Mouse (Mus musculus) limb, embryonic 14.5 days (tissue): ENCODE data around the gene Ppfia1. TPM values are rescaled to one million over a fixed set of nuclear protein-coding genes. Genes with fewer than 3 reads are reported as not detected.
A peak's percentile ranks its signal among the peaks of the same experiment; 100 is the strongest.

Experiments
- ATAC-seq: fragments of 200-750 bp; cut with Nextera tagmentation; 2 replicates; pipeline ENCODE4 v1.8.0; 2017; ENCODE audit warnings: low read depth, moderate number of reproducible peaks, moderate TSS enrichment; ENCODE audit not compliant: low FRiP score
- DNase-seq: peaks from one replicate; pipeline ENCODE4 v3.0.0-alpha.2; 2015; ENCODE audit warnings: low spot score
- H3K27ac ChIP-seq: fragments of 300-500 bp; sonication (generic); replicated peaks from 2 replicates; pipeline ENCODE4 v1.5.1; 2014; ENCODE audit warnings: low read depth, mild to moderate bottlenecking, low read length, moderate library complexity, mixed read lengths
- H3K27me3 ChIP-seq: fragments of 300-500 bp; sonication (generic); 2 replicates; pipeline ENCODE4 v1.6.1; 2014; ENCODE audit warnings: low read length, mixed read lengths; ENCODE audit not compliant: control insufficient read depth, insufficient read depth
- H3K36me3 ChIP-seq: fragments of 300-500 bp; sonication (generic); 2 replicates; pipeline ENCODE4 v1.6.1; 2014; ENCODE audit warnings: mild to moderate bottlenecking, low read length, moderate library complexity, mixed read lengths; ENCODE audit not compliant: control insufficient read depth, insufficient read depth
- H3K4me1 ChIP-seq: fragments of 300-500 bp; sonication (generic); 2 replicates; pipeline ENCODE4 v1.6.1; 2014; ENCODE audit warnings: antibody characterized with exemption, low read length, mixed read lengths; ENCODE audit not compliant: control insufficient read depth, insufficient read depth
- H3K4me2 ChIP-seq: fragments of 300-500 bp; sonication (generic); replicated peaks from 2 replicates; pipeline ENCODE4 v1.6.1; 2014; ENCODE audit warnings: low read depth, mild to moderate bottlenecking, low read length, moderate library complexity; ENCODE audit not compliant: severe bottlenecking
- H3K4me3 ChIP-seq: fragments of 300-500 bp; sonication (generic); replicated peaks from 2 replicates; pipeline ENCODE4 v1.5.1; 2014; ENCODE audit warnings: low read length
- H3K9ac ChIP-seq: fragments of 300-500 bp; sonication (generic); 2 replicates; pipeline ENCODE4 v1.6.1; 2014; ENCODE audit warnings: mild to moderate bottlenecking, low read depth, low read length, moderate library complexity; ENCODE audit not compliant: severe bottlenecking
- H3K9me3 ChIP-seq: fragments of 300-500 bp; sonication (generic); 2 replicates; pipeline ENCODE4 v1.6.1; 2016; ENCODE audit warnings: low read length; ENCODE audit not compliant: control insufficient read depth
- POLR2A ChIP-seq: fragments of 200-500 bp; IDR thresholded peaks from 2 replicates; pipeline ENCODE4 v1.8.0; 2012; ENCODE audit warnings: inconsistent platforms, mild to moderate bottlenecking, moderate library complexity, borderline replicate concordance; ENCODE audit not compliant: insufficient read depth, insufficient read length; ENCODE audit errors: extremely low read depth
- WGBS: fragments of 180-500 bp; shearing (Covaris S2); extraction: QIAGEN DNeasy Blood & Tissue Kit; methylation state at CpG from one replicate; pipeline ENCODE4 v1.1.7; 2014; 5-methylcytosine and 5-hydroxymethylcytosine counted together
- polyA plus RNA-seq, 2 experiments: library from polyadenylated mRNA; depleted of rRNA in 1 of 2; stranded (reverse) in 1 of 2; unstranded in 1 of 2; fragments of >200 nt; fragmentation: Nextera tagmentation in 1 of 2; extraction: Ambion mirVana in 1 of 2; gene quantifications; 2 replicates each; pipeline versions ENCODE4 v1.2.1 to v1.2.3; 2012 to 2014

Gene Ppfia1
- polyA plus RNA-seq, 2 experiments: 42.0 to 58.1 TPM

DNA sequence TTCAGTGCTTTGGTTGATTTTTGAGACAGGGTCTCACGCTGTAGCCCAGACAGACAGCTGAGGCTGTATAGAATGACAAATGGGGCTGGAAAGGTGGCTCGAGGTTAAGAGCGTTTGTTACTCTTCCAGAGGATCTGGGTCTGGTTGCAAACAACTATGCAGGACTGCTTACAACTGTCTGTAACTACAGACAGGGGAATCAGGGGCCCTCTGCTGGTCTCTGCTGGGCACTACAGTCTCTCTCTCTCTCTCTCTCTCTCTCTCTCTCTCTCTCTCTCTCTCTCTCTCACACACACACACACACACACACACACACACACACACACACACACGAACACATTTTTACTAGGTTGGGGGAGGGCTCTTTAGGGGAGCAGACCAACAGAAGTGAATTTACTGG, 30.1 kb upstream of the Ppfia1 start:
- 2% methylated on average over 4 of the region's 4 CpGs for WGBS
- Histone ChIP-seq H3K9ac (no peak overlapping the region), H3K4me3 (no peak overlapping the region), H3K4me2 (no peak overlapping the region), H3K27ac (no peak overlapping the region), H3K9me3 (no peaks in the 10 kb centered on the region), H3K27me3 (no peaks in the 10 kb centered on the region), H3K36me3 (peaks cover 15% of the 10 kb centered on the region; the same call in 1 of the 2 replicates), H3K4me1 (peaks cover 13% of the 10 kb centered on the region)
- DNase-seq: peak; percentile 84
- ATAC-seq: no peak
- no peak for TF ChIP-seq POLR2A

DNA sequence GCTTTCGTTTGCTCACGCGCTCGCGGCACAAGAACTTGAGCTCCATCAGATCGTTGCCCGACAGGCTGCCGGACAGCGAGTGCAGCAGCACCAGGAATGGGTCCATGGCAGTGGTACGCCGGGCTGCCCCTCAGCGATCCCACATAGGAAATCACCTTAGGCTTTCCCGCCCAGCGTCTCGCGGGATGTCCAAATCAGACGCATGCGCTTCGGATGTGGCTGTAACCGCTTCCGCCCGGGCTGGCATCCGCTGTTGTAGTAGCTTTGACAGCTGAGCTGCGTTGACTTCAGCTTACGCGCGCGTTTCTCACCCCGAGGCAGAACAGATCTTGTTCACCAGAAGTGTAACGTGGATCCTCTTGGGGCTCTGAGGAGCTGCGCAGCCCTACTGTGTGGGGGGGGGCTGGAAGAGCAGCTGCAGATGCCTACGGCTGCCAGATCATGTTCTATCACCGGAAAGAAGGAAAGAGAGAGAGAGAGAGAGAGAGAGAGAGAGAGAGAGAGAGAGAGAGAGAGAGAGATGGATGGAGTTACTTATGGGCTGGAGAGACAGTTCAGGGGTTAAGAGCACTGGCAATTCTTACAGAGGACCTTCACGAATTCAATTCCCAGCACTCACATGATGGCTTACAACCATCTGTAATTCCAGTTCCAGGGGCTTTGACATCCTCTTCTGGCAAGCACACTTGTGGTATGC, 28.9 kb upstream of the Ppfia1 start, which contains the start of gene Fadd:
Gene Fadd (minus strand): TSS at position 180 of the 697 bp plus-strand sequence.
- Histone ChIP-seq H3K27ac (peak within 1 kb of the TSS; percentile 81), H3K9ac (peak within 1 kb of the TSS; percentile 80), H3K9me3 (no peaks in the 10 kb centered on the region), H3K4me1 (peaks cover 13% of the 10 kb centered on the region), H3K4me2 (peak within 1 kb of the TSS; percentile 76), H3K27me3 (no peaks in the 10 kb centered on the region), H3K36me3 (peaks cover 15% of the 10 kb centered on the region; the same call in 1 of the 2 replicates), H3K4me3 (peak within 1 kb of the TSS; percentile 91)
- DNase-seq: peak; percentile 94
- TF ChIP-seq POLR2A: 0 out of 2 replicates have a peak, but pooled peaks have one; percentile 4
- peak; percentile 89 for ATAC-seq
- 2% methylated on average over 34 of the region's 34 CpGs for WGBS

DNA sequence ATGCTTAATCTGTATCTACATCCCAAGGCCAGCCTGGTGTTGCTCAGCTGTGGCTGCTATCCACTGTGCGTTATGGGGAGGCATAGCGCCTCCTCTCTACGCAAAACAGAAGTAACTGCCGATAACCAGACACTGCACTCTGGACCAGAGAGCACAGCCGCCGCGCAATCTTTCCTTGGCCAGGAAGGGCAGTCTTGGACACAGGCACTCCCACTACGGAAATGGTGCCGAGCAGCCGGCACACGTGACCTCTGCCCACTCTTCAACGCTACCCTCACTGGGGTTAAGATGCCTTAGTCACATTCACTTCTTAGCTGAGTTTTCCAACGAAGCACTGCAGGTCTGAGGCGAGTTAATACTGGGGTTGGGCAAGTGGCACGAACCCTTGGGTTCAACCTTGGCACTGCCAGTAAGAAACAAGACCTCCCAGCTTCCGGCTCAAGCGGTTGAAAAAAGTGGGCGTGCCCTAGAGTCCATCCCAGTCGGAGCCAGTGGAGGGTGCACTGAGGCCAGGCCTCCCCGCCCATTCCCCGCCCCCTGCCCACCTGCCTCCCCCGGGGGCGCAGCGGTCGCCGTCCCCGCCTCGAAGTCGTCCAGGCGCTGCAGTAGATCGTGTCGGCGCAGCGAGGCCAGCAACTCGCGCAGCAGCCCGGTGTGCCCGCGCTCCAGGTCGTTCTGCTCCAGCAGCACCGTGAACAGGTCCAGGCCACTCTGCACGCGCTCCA, 28.2 kb upstream of the Ppfia1 start:
- Histone ChIP-seq H3K36me3 (peaks cover 15% of the 10 kb centered on the region; the same call in 1 of the 2 replicates), H3K27me3 (no peaks in the 10 kb centered on the region), H3K4me2 (peak overlapping the region; percentile 76), H3K4me3 (peak overlapping the region; percentile 91), H3K27ac (peak overlapping the region; percentile 81), H3K9ac (peak overlapping the region; percentile 80), H3K9me3 (no peaks in the 10 kb centered on the region), H3K4me1 (peaks cover 13% of the 10 kb centered on the region)
- peak; percentile 91 for ATAC-seq
- peak; percentile 85 for DNase-seq
- WGBS: under 1% methylated on average over 41 of the region's 43 CpGs
- TF ChIP-seq POLR2A: 0 out of 2 replicates have a peak, but pooled peaks have one; percentile 8

- no peak overlapping the region for H3K9ac ChIP-seq
- ATAC-seq (no peak), DNase-seq (no peak)
- H3K36me3 ChIP-seq: peaks cover 15% of the 10 kb centered on the region; the same call in 1 of the 2 replicates
- peaks cover 9% of the 10 kb centered on the region for H3K4me1 ChIP-seq
- no peaks in the 10 kb centered on the region for H3K27me3 ChIP-seq
- no peak overlapping the region for H3K27ac ChIP-seq
- H3K4me2 ChIP-seq: no peak overlapping the region
- H3K9me3 ChIP-seq: no peaks in the 10 kb centered on the region
- no peak overlapping the region for H3K4me3 ChIP-seq
- 93% methylated on average over 5 of the region's 5 CpGs for WGBS
- no peak for TF ChIP-seq POLR2A
These were observed 24.3 kb upstream of the Ppfia1 start for GRCm38 (mm10) chr7:144577876-144578275.

- no peak overlapping the region for H3K9ac ChIP-seq
- TF ChIP-seq POLR2A: no peak
- no peak overlapping the region for H3K27ac ChIP-seq
- no peaks in the 10 kb centered on the region for H3K9me3 ChIP-seq
- no peak overlapping the region for H3K4me3 ChIP-seq
- no peak overlapping the region for H3K4me2 ChIP-seq
- ATAC-seq (no peak), DNase-seq (no peak)
- no peaks in the 10 kb centered on the region for H3K36me3 ChIP-seq
- WGBS: 72% methylated on average over 5 of the region's 5 CpGs
- H3K4me1 ChIP-seq: no peaks in the 10 kb centered on the region
- H3K27me3 ChIP-seq: no peaks in the 10 kb centered on the region
These were observed 18.7 kb upstream of the Ppfia1 start for GRCm38 (mm10) chr7:144572234-144572633.
